In genomic region chr11:76449520-76450201, GRCm38 (mm10) we compare ENCODE assay signal across 8 mouse cellular contexts. TPM values are rescaled to one million over a fixed set of nuclear protein-coding genes. Genes with fewer than 3 reads are reported as not detected.
A peak's percentile ranks its signal among the peaks of the same experiment; 100 is the strongest.
DNase-seq lines count a peak whose midpoint lies in the region; ATAC-seq lines count a peak whose summit lies in the region.

No protein-coding gene starts in this region.

- DNase-seq in liver: peak; percentile 28
- DNase-seq in forebrain, embryonic 11.5 days (ENCODE audit: low spot score): no peak
- DNase-seq in kidney, postnatal 10 days: peak; percentile 69
- DNase-seq in right cerebral cortex, postnatal 25 days: peak; percentile 79

- H3K4me2 ChIP-seq in liver, embryonic 12.5 days: no peak overlapping the region
- 0 out of 2 replicates have a peak overlapping the region, but pooled peaks have one; percentile 6 for H3K4me2 ChIP-seq in forebrain, embryonic 11.5 days (ENCODE audit: low read depth, low read length, severe bottlenecking)
- H3K4me2 ChIP-seq in heart, embryonic 12.5 days: no peak overlapping the region
- H3K4me2 ChIP-seq in limb, embryonic 15.5 days: no peak overlapping the region

- no peak overlapping the region for H3K9ac ChIP-seq in liver, embryonic 12.5 days
- peak overlapping the region; percentile 20; the same call in 1 of the 2 replicates for H3K9ac ChIP-seq in forebrain, embryonic 11.5 days (ENCODE audit: low read length)
- H3K9ac ChIP-seq in heart, embryonic 12.5 days: peak overlapping the region; percentile 33; the same call in 1 of the 2 replicates
- H3K9ac ChIP-seq in limb, embryonic 15.5 days: peak overlapping the region; percentile 8; the same call in 1 of the 2 replicates

- 67% methylated on average over 15 of the region's 15 CpGs for WGBS in liver, embryonic 12.5 days (ENCODE audit: insufficient replicate concordance)
- 52% methylated on average over 15 of the region's 15 CpGs for WGBS in forebrain, embryonic 11.5 days
- WGBS in heart, embryonic 12.5 days: 44% methylated on average over 15 of the region's 15 CpGs
- 12% methylated on average over 15 of the region's 15 CpGs for WGBS in limb, embryonic 15.5 days

- no peak overlapping the region for H3K4me3 ChIP-seq in liver, embryonic 12.5 days
- H3K4me3 ChIP-seq in forebrain, embryonic 11.5 days (ENCODE audit: low read depth, low read length): no peak overlapping the region
- H3K4me3 ChIP-seq in heart, embryonic 12.5 days: no peak overlapping the region
- H3K4me3 ChIP-seq in limb, embryonic 15.5 days: no peak overlapping the region

- ATAC-seq in liver, embryonic 12.5 days: no peak
- ATAC-seq in forebrain, embryonic 11.5 days (replicated peaks; ENCODE audit: low FRiP score): peak; percentile 28
- no peak for ATAC-seq in heart, embryonic 12.5 days (ENCODE audit: insufficient number of reproducible peaks, low FRiP score)
- peak; percentile 81 for ATAC-seq in limb, embryonic 15.5 days (ENCODE audit: insufficient number of reproducible peaks, low FRiP score, low TSS enrichment, low read depth)
- ATAC-seq in erythroblast, adult 5-6 weeks (replicated peaks; ENCODE audit: low FRiP score, poor library complexity, severe bottlenecking): no peak

- no peak overlapping the region for H3K27ac ChIP-seq in liver, embryonic 12.5 days
- H3K27ac ChIP-seq in forebrain, embryonic 11.5 days (ENCODE audit: low read depth, low read length): peak overlapping the region; percentile 80
- H3K27ac ChIP-seq in heart, embryonic 12.5 days (ENCODE audit: poor library complexity, severe bottlenecking): peak overlapping the region; percentile 61
- peak overlapping the region; percentile 75 for H3K27ac ChIP-seq in limb, embryonic 15.5 days

- no peaks in the 10 kb centered on the region for H3K9me3 ChIP-seq in liver, embryonic 12.5 days (replicated peaks)
- no peaks in the 10 kb centered on the region for H3K9me3 ChIP-seq in forebrain, embryonic 11.5 days (ENCODE audit: control insufficient read depth, low read length)
- H3K9me3 ChIP-seq in heart, embryonic 12.5 days (replicated peaks): no peaks in the 10 kb centered on the region
- no peaks in the 10 kb centered on the region for H3K9me3 ChIP-seq in limb, embryonic 15.5 days

- H3K36me3 ChIP-seq in liver, embryonic 12.5 days: no peaks in the 10 kb centered on the region
- H3K36me3 ChIP-seq in forebrain, embryonic 11.5 days (ENCODE audit: control insufficient read depth, insufficient read depth, low read length): no peaks in the 10 kb centered on the region
- H3K36me3 ChIP-seq in heart, embryonic 12.5 days: peaks cover 42% of the 10 kb centered on the region
- peaks cover 36% of the 10 kb centered on the region for H3K36me3 ChIP-seq in limb, embryonic 15.5 days

- peaks cover 9% of the 10 kb centered on the region for H3K4me1 ChIP-seq in liver, embryonic 12.5 days
- peaks cover 27% of the 10 kb centered on the region for H3K4me1 ChIP-seq in forebrain, embryonic 11.5 days (replicated peaks; ENCODE audit: control insufficient read depth, insufficient read depth, low read length)
- H3K4me1 ChIP-seq in heart, embryonic 12.5 days (replicated peaks): peaks cover 36% of the 10 kb centered on the region
- H3K4me1 ChIP-seq in limb, embryonic 15.5 days: peaks cover 57% of the 10 kb centered on the region

- H3K27me3 ChIP-seq in liver, embryonic 12.5 days (replicated peaks): no peaks in the 10 kb centered on the region
- H3K27me3 ChIP-seq in forebrain, embryonic 11.5 days (ENCODE audit: control insufficient read depth, insufficient read depth, low read length): no peaks in the 10 kb centered on the region
- H3K27me3 ChIP-seq in heart, embryonic 12.5 days (replicated peaks): no peaks in the 10 kb centered on the region
- no peaks in the 10 kb centered on the region for H3K27me3 ChIP-seq in limb, embryonic 15.5 days

RNA-seq across cellular contexts. Expression of gene Timm22, which starts 42.9 kb away (rescaled TPM):
- 59.4 and 63.6 TPM in 2 replicates for polyA plus RNA-seq in liver, embryonic 12.5 days (2016; fragmentation: Nextera tagmentation; extraction: Ambion mirVana)
- 109 and 113 TPM in 2 replicates for polyA plus RNA-seq in forebrain, embryonic 11.5 days (2014; fragmentation: Nextera tagmentation; extraction: Ambion mirVana)
- polyA plus RNA-seq in heart, embryonic 12.5 days (2016; fragmentation: Nextera tagmentation; extraction: Ambion mirVana): 94.5 and 102 TPM in 2 replicates
- polyA plus RNA-seq in limb, embryonic 15.5 days (2015; fragmentation: Nextera tagmentation; extraction: Ambion mirVana): 101 and 107 TPM in 2 replicates
- total RNA-seq in erythroblast, adult 5-6 weeks (2015; ENCODE audit: low replicate concordance): 5.4 and 6.3 TPM in 2 replicates
- total RNA-seq in erythroblast, adult 5-6 weeks (2017; ENCODE audit: low replicate concordance): 1.6 and 1.7 TPM in 2 replicates

RNA-seq across cellular contexts. Expression of gene Nxn, which starts 50.7 kb away (rescaled TPM):
- polyA plus RNA-seq in liver, embryonic 12.5 days (2016; fragmentation: Nextera tagmentation; extraction: Ambion mirVana): 6.0 and 6.9 TPM in 2 replicates
- 52.3 and 65.1 TPM in 2 replicates for polyA plus RNA-seq in forebrain, embryonic 11.5 days (2014; fragmentation: Nextera tagmentation; extraction: Ambion mirVana)
- 32.2 TPM in 2 replicates for polyA plus RNA-seq in heart, embryonic 12.5 days (2016; fragmentation: Nextera tagmentation; extraction: Ambion mirVana)
- polyA plus RNA-seq in limb, embryonic 15.5 days (2015; fragmentation: Nextera tagmentation; extraction: Ambion mirVana): 48.1 and 60.8 TPM in 2 replicates
- total RNA-seq in erythroblast, adult 5-6 weeks (2015; ENCODE audit: low replicate concordance): 5.0 and 9.0 TPM in 2 replicates
- 3.2 and 3.7 TPM in 2 replicates for total RNA-seq in erythroblast, adult 5-6 weeks (2017; ENCODE audit: low replicate concordance)

Comparison
In these comparisons a context has a peak if more than half of its experiments do, and no peak if none do; other contexts are left out.
1. ATAC-seq: peak in forebrain, embryonic 11.5 days (single experiment) and limb, embryonic 15.5 days (single experiment); none in liver, embryonic 12.5 days (single experiment), heart, embryonic 12.5 days (single experiment) and erythroblast, adult 5-6 weeks (single experiment).